Mouse (Mus musculus): ENCODE data around the gene Ifnz. TPM values are rescaled to one million over a fixed set of nuclear protein-coding genes. Genes with fewer than 3 reads are reported as not detected.
"Not testable (repeated sequence)": the region's sequence is repeated elsewhere in the genome, so short reads cannot be mapped to it uniquely, and the experiment has no call there.

Ifnz gene
- polyA plus RNA-seq (2011; ENCODE audit: insufficient read depth, insufficient read length, low replicate concordance, missing spikeins) = not detected in 2 replicates

DNA sequence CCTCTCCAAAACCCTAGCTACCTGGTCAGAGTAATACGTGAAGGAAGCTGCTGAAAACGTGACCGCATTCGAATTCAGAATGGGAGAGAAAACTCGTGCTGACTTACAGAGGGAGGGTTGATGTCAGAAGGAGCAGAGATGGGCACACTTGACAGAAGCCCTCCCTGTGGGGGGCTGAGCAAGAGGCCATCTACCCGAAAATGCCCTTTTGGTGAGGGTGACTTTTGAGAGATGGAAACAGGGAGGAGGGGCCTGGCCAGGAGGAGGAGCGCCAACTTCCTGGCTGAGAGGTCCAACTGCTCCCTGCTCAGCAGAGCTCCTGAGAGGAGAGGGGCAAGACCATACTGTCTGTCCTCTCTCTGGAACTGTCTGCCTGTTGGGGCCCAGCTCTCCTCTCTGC, at the start of gene Ifnz:
Gene Ifnz (plus strand): TSS at position 301 of the 400 bp plus-strand sequence.
- peak within 1 kb of the TSS; percentile 69; the same call in 1 of the 2 replicates for H3K27ac ChIP-seq (ENCODE audit: control insufficient read depth, insufficient read depth, low read depth, low read length, poor library complexity)
- H3K4me3 ChIP-seq (replicated peaks; ENCODE audit: control insufficient read depth, low read depth, low read length) = not testable (repeated sequence)

DNA sequence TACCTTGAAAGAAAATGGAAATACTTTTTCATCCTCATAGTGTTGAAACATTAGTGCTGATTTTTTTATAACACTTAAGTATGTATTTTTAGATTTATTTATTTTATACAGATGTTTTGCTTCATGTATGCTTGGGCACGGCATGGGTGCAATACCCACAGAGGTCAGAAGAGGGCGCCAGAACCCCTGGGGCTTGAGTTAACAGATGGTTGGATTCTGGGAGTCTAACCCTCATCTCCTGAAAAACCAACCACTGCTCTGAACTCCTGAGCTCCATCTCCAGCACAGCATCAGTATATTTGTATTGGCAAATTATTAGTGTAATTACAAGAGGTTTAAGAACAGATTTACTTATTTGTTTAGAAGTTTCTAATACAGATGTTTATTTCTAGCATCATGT, 43.5 kb upstream of the Ifnz start:
- Histone ChIP-seq H3K4me1 (ENCODE audit: control insufficient read depth, insufficient read depth, low read length) (peaks cover 2% of the 10 kb centered on the region; the same call in 1 of the 2 replicates), H3K27ac (ENCODE audit: control insufficient read depth, insufficient read depth, low read depth, low read length, poor library complexity) (no peak overlapping the region), H3K4me3 (replicated peaks; ENCODE audit: control insufficient read depth, low read depth, low read length) (no peak overlapping the region)
- 0% methylated on average over 2 of the region's 2 CpGs for WGBS
- TF ChIP-seq CTCF (IDR thresholded peaks at IDR 0.05; ENCODE audit: control insufficient read depth, insufficient read depth, low read length) = peak; percentile 87
- no peak for TF ChIP-seq POLR2A (IDR thresholded peaks at IDR 0.05; ENCODE audit: borderline replicate concordance, control insufficient read depth, low read depth, low read length)

More for the DNA sequence above, at the start of gene Ifnz:
- WGBS = 8% methylated on average over 5 of the region's 7 CpGs
- not testable (repeated sequence) for H3K4me1 ChIP-seq (ENCODE audit: control insufficient read depth, insufficient read depth, low read length)

DNA sequence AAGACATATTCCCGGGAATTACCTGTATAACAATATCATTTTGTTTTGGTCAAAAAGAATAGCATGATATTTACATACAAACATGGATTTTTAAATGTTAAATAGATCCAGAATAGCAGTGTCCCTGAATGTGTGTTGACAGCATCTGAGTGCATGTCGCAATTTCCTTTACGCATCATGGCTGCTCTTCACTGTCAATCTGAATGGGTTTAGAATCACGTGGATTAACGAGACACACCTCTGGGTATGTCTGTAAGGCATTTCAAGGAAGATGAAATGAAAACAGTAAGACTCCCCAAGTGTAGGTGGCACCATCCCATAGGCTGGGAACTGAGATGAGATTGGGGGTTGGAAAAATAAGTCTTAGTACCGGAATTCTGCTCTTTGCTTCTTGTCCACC, 42.9 kb upstream of the Ifnz start:
- Histone ChIP-seq H3K4me1 (ENCODE audit: control insufficient read depth, insufficient read depth, low read length) (peaks cover 2% of the 10 kb centered on the region; the same call in 1 of the 2 replicates), H3K4me3 (replicated peaks; ENCODE audit: control insufficient read depth, low read depth, low read length) (no peak overlapping the region), H3K27ac (ENCODE audit: control insufficient read depth, insufficient read depth, low read depth, low read length, poor library complexity) (no peak overlapping the region)
- no peak for TF ChIP-seq POLR2A (IDR thresholded peaks at IDR 0.05; ENCODE audit: borderline replicate concordance, control insufficient read depth, low read depth, low read length)
- TF ChIP-seq CTCF (IDR thresholded peaks at IDR 0.05; ENCODE audit: control insufficient read depth, insufficient read depth, low read length) = no peak
- 49% methylated on average over 6 of the region's 6 CpGs for WGBS

DNA sequence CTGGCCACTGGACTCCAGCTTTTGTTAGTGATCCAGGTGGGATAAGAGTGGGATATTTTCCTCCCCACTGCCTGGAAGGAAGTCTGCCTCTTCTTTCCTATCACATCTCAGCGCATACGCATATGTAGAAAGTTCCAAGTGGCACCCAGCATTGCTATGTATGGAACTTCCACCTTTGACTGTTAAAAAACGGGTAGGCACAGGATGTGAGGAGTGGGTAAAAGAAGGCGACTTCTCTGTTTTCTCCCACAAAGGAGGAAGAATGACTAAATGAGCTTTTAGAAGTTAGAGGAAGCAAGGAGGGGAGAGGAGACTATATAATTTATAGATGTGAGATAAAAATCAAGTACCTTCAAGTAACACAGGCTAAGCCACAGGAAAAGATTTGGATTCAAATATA, 40.5 kb upstream of the Ifnz start:
- WGBS = 10% methylated on average over 4 of the region's 4 CpGs
- no peak overlapping the region for H3K27ac ChIP-seq (ENCODE audit: control insufficient read depth, insufficient read depth, low read depth, low read length, poor library complexity)

DNA sequence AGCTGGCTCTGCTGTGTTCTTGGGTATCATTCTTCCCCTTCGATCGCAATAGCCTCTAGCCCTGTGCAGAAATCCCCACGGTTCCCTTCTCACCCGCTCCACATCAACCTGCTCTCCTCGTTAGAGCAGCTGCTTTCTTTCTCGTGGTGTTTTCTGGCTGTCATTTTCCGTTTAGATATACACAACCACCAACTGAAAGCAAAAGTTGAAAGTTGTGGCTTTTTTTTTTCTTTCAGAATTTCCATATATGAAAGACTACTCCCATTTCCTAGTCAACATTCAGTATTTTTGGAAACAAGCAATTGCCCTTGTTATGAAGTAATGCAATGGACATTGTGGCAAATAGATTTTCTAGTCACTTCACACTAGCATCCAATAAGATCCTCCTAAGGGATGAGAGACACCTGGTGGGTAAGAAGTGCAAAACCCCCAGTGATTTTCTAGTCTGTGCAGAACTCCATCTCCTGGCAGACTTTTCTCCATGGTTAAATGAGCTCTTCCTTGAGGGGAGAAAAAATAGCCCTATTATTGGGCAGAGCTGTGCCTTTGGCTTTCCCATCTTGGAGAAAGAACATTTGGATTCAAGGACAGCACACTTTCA, 39.1 kb upstream of the Ifnz start:
- no peak overlapping the region for H3K4me3 ChIP-seq (replicated peaks; ENCODE audit: control insufficient read depth, low read depth, low read length)
- no peak for TF ChIP-seq CTCF (IDR thresholded peaks at IDR 0.05; ENCODE audit: control insufficient read depth, insufficient read depth, low read length)
- TF ChIP-seq POLR2A (IDR thresholded peaks at IDR 0.05; ENCODE audit: borderline replicate concordance, control insufficient read depth, low read depth, low read length) = no peak
- peaks cover 5% of the 10 kb centered on the region for H3K4me1 ChIP-seq (ENCODE audit: control insufficient read depth, insufficient read depth, low read length)
- 10% methylated on average over 7 of the region's 7 CpGs for WGBS
- H3K27ac ChIP-seq (ENCODE audit: control insufficient read depth, insufficient read depth, low read depth, low read length, poor library complexity) = 0 out of 2 replicates have a peak overlapping the region, but pooled peaks have one; percentile 45

More for the DNA sequence above, 40.5 kb upstream of the Ifnz start:
- TF ChIP-seq POLR2A (IDR thresholded peaks at IDR 0.05; ENCODE audit: borderline replicate concordance, control insufficient read depth, low read depth, low read length) = no peak
- TF ChIP-seq CTCF (IDR thresholded peaks at IDR 0.05; ENCODE audit: control insufficient read depth, insufficient read depth, low read length) = no peak
- H3K4me1 ChIP-seq (ENCODE audit: control insufficient read depth, insufficient read depth, low read length) = peaks cover 5% of the 10 kb centered on the region
- no peak overlapping the region for H3K4me3 ChIP-seq (replicated peaks; ENCODE audit: control insufficient read depth, low read depth, low read length)

DNA sequence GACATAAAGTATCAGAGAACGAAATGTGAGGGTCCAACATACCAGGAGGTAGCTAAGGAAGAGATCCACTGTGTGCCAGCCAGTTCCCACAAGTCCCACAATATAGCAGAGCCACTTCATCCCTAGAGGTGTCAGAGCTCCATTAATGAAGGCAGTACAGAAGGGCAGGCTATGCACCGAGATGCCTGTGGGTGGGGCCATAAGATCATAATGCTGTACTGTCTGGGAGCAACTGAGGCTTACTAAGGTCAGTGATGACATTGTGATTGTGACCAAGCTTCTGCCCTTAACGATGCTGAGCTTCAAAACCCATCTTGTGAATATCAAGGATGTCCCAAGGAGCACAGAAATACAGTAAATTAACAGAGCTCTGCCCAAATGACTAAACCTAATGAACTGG, 37.7 kb upstream of the Ifnz start:
- Histone ChIP-seq H3K4me1 (ENCODE audit: control insufficient read depth, insufficient read depth, low read length) (peaks cover 5% of the 10 kb centered on the region), H3K4me3 (replicated peaks; ENCODE audit: control insufficient read depth, low read depth, low read length) (no peak overlapping the region)
- WGBS = 58% methylated on average over 3 of the region's 3 CpGs

DNA sequence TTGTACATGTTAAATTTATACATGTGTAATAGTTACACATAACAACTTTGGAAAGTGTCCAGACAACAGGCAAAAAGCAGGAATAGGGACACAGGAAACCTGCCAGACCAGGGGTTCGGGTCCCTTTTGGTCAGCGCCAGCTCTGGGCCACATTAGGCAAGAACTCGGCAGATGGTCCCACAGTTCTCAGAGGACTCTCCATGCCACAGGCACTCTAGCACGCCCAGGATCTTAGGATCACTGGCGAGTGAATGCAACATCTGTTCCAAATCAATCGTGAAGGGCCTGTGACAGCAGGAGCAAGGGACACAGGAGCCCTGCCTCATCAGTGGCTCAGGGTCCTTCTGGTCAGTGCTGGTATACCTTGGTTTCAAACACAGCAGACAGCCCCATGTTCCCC, 32.0 kb upstream of the Ifnz start:
- WGBS = 86% methylated on average over 6 of the region's 6 CpGs
- Histone ChIP-seq H3K27ac (ENCODE audit: control insufficient read depth, insufficient read depth, low read depth, low read length, poor library complexity) (no peak overlapping the region), H3K4me3 (replicated peaks; ENCODE audit: control insufficient read depth, low read depth, low read length) (no peak overlapping the region), H3K4me1 (ENCODE audit: control insufficient read depth, insufficient read depth, low read length) (peaks cover 2% of the 10 kb centered on the region)
- TF ChIP-seq POLR2A (IDR thresholded peaks at IDR 0.05; ENCODE audit: borderline replicate concordance, control insufficient read depth, low read depth, low read length) (no peak), CTCF (IDR thresholded peaks at IDR 0.05; ENCODE audit: control insufficient read depth, insufficient read depth, low read length) (no peak)

More for the DNA sequence above, 37.7 kb upstream of the Ifnz start:
- no peak for TF ChIP-seq POLR2A (IDR thresholded peaks at IDR 0.05; ENCODE audit: borderline replicate concordance, control insufficient read depth, low read depth, low read length)
- peak; percentile 13; the same call in 1 of the 2 replicates for TF ChIP-seq CTCF (IDR thresholded peaks at IDR 0.05; ENCODE audit: control insufficient read depth, insufficient read depth, low read length)
- no peak overlapping the region for H3K27ac ChIP-seq (ENCODE audit: control insufficient read depth, insufficient read depth, low read depth, low read length, poor library complexity)

DNA sequence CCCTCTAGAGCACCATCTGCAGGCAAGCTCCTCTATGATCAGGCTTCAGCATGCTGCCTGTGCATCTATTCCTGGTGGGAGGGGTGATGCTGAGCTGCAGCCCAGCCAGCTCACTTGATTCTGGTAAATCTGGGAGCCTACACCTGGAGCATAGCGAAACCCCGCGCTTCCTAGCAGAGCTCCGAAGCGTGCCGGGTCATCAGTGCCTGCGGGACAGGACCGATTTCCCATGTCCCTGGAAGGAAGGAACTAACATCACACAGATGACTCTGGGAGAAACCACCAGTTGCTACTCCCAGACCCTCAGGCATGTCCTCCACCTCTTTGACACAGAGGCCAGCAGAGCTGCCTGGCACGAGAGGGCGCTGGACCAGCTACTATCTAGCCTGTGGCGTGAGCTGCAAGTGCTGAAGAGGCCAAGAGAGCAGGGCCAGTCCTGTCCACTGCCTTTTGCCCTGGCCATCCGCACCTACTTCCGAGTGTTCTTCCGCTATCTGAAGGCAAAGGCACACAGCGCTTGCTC, 27.1 kb upstream of the Ifnz start, which contains the start of gene Gm13271:
Gene Gm13271 (plus strand): TSS at position 51 of the 523 bp plus-strand sequence.
- not testable (repeated sequence) for H3K4me3 ChIP-seq (replicated peaks; ENCODE audit: control insufficient read depth, low read depth, low read length); H3K4me1 ChIP-seq (ENCODE audit: control insufficient read depth, insufficient read depth, low read length)
- WGBS = 92% methylated on average over 15 of the region's 15 CpGs

DNA sequence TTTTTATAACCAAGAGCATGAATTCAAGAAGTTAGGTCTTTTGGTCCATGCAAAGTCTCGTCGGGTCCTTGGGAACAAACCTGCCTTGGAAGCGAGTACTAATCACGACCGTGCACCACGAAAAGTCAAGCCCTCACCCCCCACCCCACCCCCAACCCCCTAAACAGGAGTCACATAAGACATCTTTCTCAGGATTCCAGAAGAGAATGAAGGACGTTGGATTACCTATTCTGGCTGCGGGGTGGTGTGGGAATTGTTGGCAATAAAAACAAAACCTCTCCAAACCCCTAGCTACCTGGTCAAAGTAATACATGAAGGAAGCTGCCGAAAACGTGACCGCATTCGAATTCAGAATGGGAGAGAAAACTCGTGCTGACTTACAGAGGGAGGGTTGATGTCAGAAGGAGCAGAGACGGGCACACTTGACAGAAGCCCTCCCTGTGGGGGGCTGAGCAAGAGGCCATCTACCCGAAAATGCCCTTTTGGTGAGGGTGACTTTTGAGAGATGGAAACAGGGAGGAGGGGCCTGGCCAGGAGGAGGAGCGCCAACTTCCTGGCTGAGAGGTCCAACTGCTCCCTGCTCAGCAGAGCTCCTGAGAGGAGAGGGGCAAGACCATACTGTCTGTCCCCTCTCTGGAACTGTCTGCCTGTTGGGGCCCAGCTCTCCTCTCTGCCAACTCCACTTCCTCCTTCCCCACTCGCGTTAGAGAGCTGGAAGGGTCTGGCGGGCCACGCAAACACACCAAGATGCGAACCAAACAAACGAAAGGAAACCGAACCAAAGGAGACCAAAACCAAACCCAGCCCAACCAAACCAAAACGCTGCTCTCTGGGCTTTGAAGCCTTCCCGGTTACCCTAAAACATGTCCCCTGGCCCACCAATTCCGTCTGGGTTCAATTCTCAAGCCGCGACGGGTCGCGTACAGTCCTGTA, 25.1 kb upstream of the Ifnz start:
- Histone ChIP-seq H3K27ac (ENCODE audit: control insufficient read depth, insufficient read depth, low read depth, low read length, poor library complexity) (peak overlapping the region; percentile 92), H3K4me3 (replicated peaks; ENCODE audit: control insufficient read depth, low read depth, low read length) (peak overlapping the region; percentile 62)
- 4% methylated on average over 28 of the region's 31 CpGs for WGBS
- H3K4me1 ChIP-seq (ENCODE audit: control insufficient read depth, insufficient read depth, low read length) = not testable (repeated sequence)

More for the DNA sequence above, 27.1 kb upstream of the Ifnz start, which contains the start of gene Gm13271:
- not testable (repeated sequence) for H3K27ac ChIP-seq (ENCODE audit: control insufficient read depth, insufficient read depth, low read depth, low read length, poor library complexity)

All from bone marrow, adult 2 months (tissue).